Mouse (Mus musculus) C2C12 (cell line): Measurements from ENCODE around the gene Cpa3.

Source experiments
- CEBPB ChIP-seq: IDR thresholded peaks from one replicate; pipeline ENCODE4 v1.6.1; 2011; ENCODE audit warnings: low read depth, mild to moderate bottlenecking, control low read depth, moderate library complexity
- CTCF ChIP-seq: IDR thresholded peaks from one replicate; pipeline ENCODE4 v1.5.1; 2011; ENCODE audit not compliant: control insufficient read depth, insufficient read depth, insufficient read length
- FOSL1 ChIP-seq: IDR thresholded peaks from one replicate; pipeline ENCODE4 v1.8.0; 2011; ENCODE audit warnings: mild to moderate bottlenecking, low read length; ENCODE audit not compliant: poor library complexity, insufficient read depth, severe bottlenecking
- MAX ChIP-seq: IDR thresholded peaks from one replicate; pipeline ENCODE4 v1.6.1; 2011; ENCODE audit warnings: mild to moderate bottlenecking, control low read depth
- MYOG ChIP-seq: IDR thresholded peaks from one replicate; pipeline ENCODE4 v1.6.1; 2011; ENCODE audit not compliant: control insufficient read depth, insufficient read length; ENCODE audit errors: extremely low read depth
- USF1 ChIP-seq: IDR thresholded peaks from one replicate; pipeline ENCODE4 v1.6.1; 2011; ENCODE audit warnings: low read depth, mild to moderate bottlenecking, control low read depth, moderate library complexity

- TF ChIP-seq CTCF (no peak), USF1 (no peak), MAX (no peak), FOSL1 (no peak), MYOG (no peak), CEBPB (no peak)
These were observed 74.5 kb downstream of the Cpa3 start for GRCm38 (mm10) chr3:20167487-20167886.
